Mouse (Mus musculus) embryonic facial prominence, embryonic 11.5 days (tissue): Measurements from ENCODE around the gene Ttc30a1. TPM values are rescaled to one million over a fixed set of nuclear protein-coding genes. Genes with fewer than 3 reads are reported as not detected.
"Not testable (repeated sequence)": the region's sequence is repeated elsewhere in the genome, so short reads cannot be mapped to it uniquely, and the experiment has no call there.

Experiments
- ATAC-seq: fragments of 200-750 bp; cut with Nextera tagmentation; replicated peaks from 2 replicates; pipeline ENCODE4 v1.8.0; 2017; ENCODE audit warnings: low read depth; ENCODE audit not compliant: insufficient number of reproducible peaks, low FRiP score, low TSS enrichment
- DNase-seq: peaks from one replicate; pipeline ENCODE4 v3.0.0-alpha.2; 2015; ENCODE audit warnings: low spot score
- H3K27ac ChIP-seq: fragments of 300-500 bp; sonication (generic); replicated peaks from 2 replicates; pipeline ENCODE4 v1.5.1; 2014; ENCODE audit warnings: mild to moderate bottlenecking, low read depth, low read length, control low read depth
- H3K27me3 ChIP-seq: fragments of 300-500 bp; sonication (generic); 2 replicates; pipeline ENCODE4 v1.6.1; 2014; ENCODE audit warnings: mild to moderate bottlenecking, low read length, moderate library complexity, mixed read lengths; ENCODE audit not compliant: control insufficient read depth, insufficient read depth
- H3K36me3 ChIP-seq: fragments of 300-500 bp; sonication (generic); replicated peaks from 2 replicates; pipeline ENCODE4 v1.6.1; 2014; ENCODE audit warnings: low read depth, mild to moderate bottlenecking, low read length, moderate library complexity, mixed read lengths; ENCODE audit not compliant: control insufficient read depth, insufficient read depth
- H3K4me1 ChIP-seq: fragments of 300-500 bp; sonication (generic); 2 replicates; pipeline ENCODE4 v1.6.1; 2014; ENCODE audit warnings: low read length, mixed read lengths; ENCODE audit not compliant: control insufficient read depth, insufficient read depth
- H3K4me2 ChIP-seq: fragments of 300-500 bp; sonication (generic); 2 replicates; pipeline ENCODE4 v1.6.1; 2014; ENCODE audit warnings: low read depth, mild to moderate bottlenecking, control low read depth, low read length, moderate library complexity
- H3K4me3 ChIP-seq: fragments of 300-500 bp; sonication (generic); 2 replicates; pipeline ENCODE4 v1.5.1; 2014; ENCODE audit warnings: low read depth, low read length, control low read depth
- H3K9ac ChIP-seq: fragments of 300-500 bp; sonication (generic); replicated peaks from 2 replicates; pipeline ENCODE4 v1.6.1; 2014; ENCODE audit warnings: mild to moderate bottlenecking, control low read depth, low read length
- H3K9me3 ChIP-seq: fragments of 300-500 bp; sonication (generic); replicated peaks from 2 replicates; pipeline ENCODE4 v1.6.1; 2016; ENCODE audit warnings: mild to moderate bottlenecking, low read length, inconsistent platforms, mixed read lengths; ENCODE audit not compliant: control insufficient read depth
- WGBS: fragments of 180-500 bp; shearing (Covaris S2); extraction: QIAGEN DNeasy Blood & Tissue Kit; methylation state at CpG from one replicate; pipeline ENCODE4 v1.1.7; 2014; 5-methylcytosine and 5-hydroxymethylcytosine counted together
- polyA plus RNA-seq: library from polyadenylated mRNA; unstranded; fragments of >200 nt; fragmentation: Nextera tagmentation; extraction: Ambion mirVana; gene quantifications from 2 replicates; pipeline ENCODE4 v1.2.1, GENCODE M21; 2014

The Ttc30a1 gene
- polyA plus RNA-seq, 1 experiment from 2014 or later, result 13.8 TPM

GRCm38 (mm10) chr2:75980933-75981439 is 781 bp downstream of the Ttc30a1 start:
- H3K4me2 ChIP-seq, result peak overlapping the region; percentile 57
- H3K4me1 ChIP-seq, H3K27me3 ChIP-seq, H3K36me3 ChIP-seq, H3K27ac ChIP-seq, H3K4me3 ChIP-seq, H3K9me3 ChIP-seq, DNase-seq, H3K9ac ChIP-seq: not testable (repeated sequence)
- 0 out of 2 replicates have a peak, but pooled peaks have one; percentile 6 for ATAC-seq
- WGBS, result 98% methylated on average over 12 of the region's 13 CpGs

GRCm38 (mm10) chr2:75977752-75978368 is 3.9 kb downstream of the Ttc30a1 start, which contains the start of gene Ttc30a2:
Gene Ttc30a2, minus strand, starts transcription at chr2:75978170.
- H3K36me3 ChIP-seq, DNase-seq, H3K9me3 ChIP-seq, H3K27ac ChIP-seq, H3K9ac ChIP-seq, H3K4me3 ChIP-seq, H3K4me2 ChIP-seq, H3K4me1 ChIP-seq, H3K27me3 ChIP-seq: not testable (repeated sequence)
- 25% methylated on average over 17 of the region's 24 CpGs for WGBS
- 0 out of 2 replicates have a peak, but pooled peaks have one; percentile 54 for ATAC-seq

- ATAC-seq, DNase-seq, H3K9ac ChIP-seq, H3K36me3 ChIP-seq, H3K9me3 ChIP-seq, H3K4me1 ChIP-seq, H3K27me3 ChIP-seq, H3K4me2 ChIP-seq, H3K27ac ChIP-seq, H3K4me3 ChIP-seq: not testable (repeated sequence)
- WGBS, result 85% methylated on average over 2 of the region's 2 CpGs
These were observed 5.7 kb downstream of the Ttc30a1 start for GRCm38 (mm10) chr2:75976070-75976469.

GRCm38 (mm10) chr2:75974131-75974530 is 7.6 kb downstream of the Ttc30a1 start:
- DNase-seq, result no peak
- Histone ChIP-seq H3K9me3 (no peaks in the 10 kb centered on the region), H3K4me3 (no peak overlapping the region), H3K27me3 (no peaks in the 10 kb centered on the region), H3K4me2 (no peak overlapping the region), H3K4me1 (no peaks in the 10 kb centered on the region), H3K27ac (no peak overlapping the region), H3K36me3 (no peaks in the 10 kb centered on the region), H3K9ac (no peak overlapping the region)
- no peak for ATAC-seq
- WGBS, result 63% methylated on average over 9 of the region's 9 CpGs

- Histone ChIP-seq H3K27me3 (no peaks in the 10 kb centered on the region), H3K36me3 (no peaks in the 10 kb centered on the region), H3K9me3 (no peaks in the 10 kb centered on the region), H3K4me1 (peaks cover 3% of the 10 kb centered on the region; the same call in 1 of the 2 replicates), H3K4me2 (peak overlapping the region; percentile 22), H3K27ac (no peak overlapping the region), H3K9ac (no peak overlapping the region), H3K4me3 (no peak overlapping the region)
- WGBS, result 29% methylated on average over 5 of the region's 5 CpGs
- ATAC-seq (no peak), DNase-seq (peak; percentile 83)
These were observed 16.8 kb downstream of the Ttc30a1 start for GRCm38 (mm10) chr2:75964972-75965371.

- no peak overlapping the region for H3K9ac ChIP-seq
These were observed 17.3 kb downstream of the Ttc30a1 start for GRCm38 (mm10) chr2:75964512-75964911.

GRCm38 (mm10) chr2:75964051-75964450 is 17.7 kb downstream of the Ttc30a1 start:
- Histone ChIP-seq H3K9ac (no peak overlapping the region), H3K4me1 (peaks cover 3% of the 10 kb centered on the region; the same call in 1 of the 2 replicates), H3K4me2 (no peak overlapping the region), H3K27ac (no peak overlapping the region), H3K4me3 (no peak overlapping the region), H3K27me3 (no peaks in the 10 kb centered on the region), H3K9me3 (no peaks in the 10 kb centered on the region), H3K36me3 (no peaks in the 10 kb centered on the region)
- DNase-seq (no peak), ATAC-seq (no peak)
- WGBS, result 69% methylated on average over 5 of the region's 5 CpGs

More at GRCm38 (mm10) chr2:75964512-75964911, 17.3 kb downstream of the Ttc30a1 start:
- DNase-seq (peak; percentile 78), ATAC-seq (no peak)
- peaks cover 3% of the 10 kb centered on the region; the same call in 1 of the 2 replicates for H3K4me1 ChIP-seq
- H3K27ac ChIP-seq, result no peak overlapping the region
- no peak overlapping the region for H3K4me3 ChIP-seq
- WGBS, result 18% methylated on average over 14 of the region's 14 CpGs
- no peaks in the 10 kb centered on the region for H3K27me3 ChIP-seq
- no peaks in the 10 kb centered on the region for H3K36me3 ChIP-seq
- peak overlapping the region; percentile 22 for H3K4me2 ChIP-seq
- H3K9me3 ChIP-seq, result no peaks in the 10 kb centered on the region

GRCm38 (mm10) chr2:75963211-75963840 is 18.4 kb downstream of the Ttc30a1 start:
- Histone ChIP-seq H3K9me3 (no peaks in the 10 kb centered on the region), H3K4me3 (no peak overlapping the region), H3K36me3 (no peaks in the 10 kb centered on the region), H3K4me1 (peaks cover 3% of the 10 kb centered on the region; the same call in 1 of the 2 replicates), H3K27ac (no peak overlapping the region), H3K4me2 (no peak overlapping the region), H3K27me3 (no peaks in the 10 kb centered on the region), H3K9ac (no peak overlapping the region)
- 53% methylated on average over 10 of the region's 10 CpGs for WGBS
- DNase-seq (no peak), ATAC-seq (no peak)
